Mouse (Mus musculus) cerebellum, adult 2 months (tissue): ENCODE results near the gene Pigv. TPM values are rescaled to one million over a fixed set of nuclear protein-coding genes. Genes with fewer than 3 reads are reported as not detected.
A peak's percentile ranks its signal among the peaks of the same experiment; 100 is the strongest.
"Not testable (repeated sequence)": the region's sequence is repeated elsewhere in the genome, so short reads cannot be mapped to it uniquely, and the experiment has no call there.

Source experiments
- DNase-seq, 2 experiments: peaks; one replicate each; pipeline ENCODE4 v3.0.0; 2021
- H3K27ac ChIP-seq: fragments of 200-500 bp; 2 replicates; pipeline ENCODE4 v1.5.1; 2012; ENCODE audit warnings: low read length, control low read depth, inconsistent platforms; ENCODE audit not compliant: insufficient read depth
- H3K27me3 ChIP-seq: fragments of 200-500 bp; 2 replicates; pipeline ENCODE4 v1.6.1; 2012; ENCODE audit warnings: inconsistent platforms, mild to moderate bottlenecking, low read length, moderate library complexity; ENCODE audit not compliant: control insufficient read depth, insufficient read depth
- H3K4me1 ChIP-seq: fragments of 200-500 bp; 2 replicates; pipeline ENCODE4 v1.6.1; 2011; ENCODE audit warnings: low read length; ENCODE audit not compliant: control insufficient read depth, insufficient read depth
- H3K4me3 ChIP-seq: fragments of 200-500 bp; replicated peaks from 2 replicates; pipeline ENCODE3; 2011; ENCODE audit warnings: mild to moderate bottlenecking, low read depth, low read length, control low read depth; ENCODE audit not compliant: insufficient read depth
- CTCF ChIP-seq: fragments of 200-500 bp; IDR thresholded peaks from 2 replicates; pipeline ENCODE4 v1.5.1; 2011; ENCODE audit warnings: low read depth, mild to moderate bottlenecking, control low read depth, low read length, moderate library complexity, borderline replicate concordance; ENCODE audit not compliant: insufficient read depth
- POLR2A ChIP-seq: fragments of 200-500 bp; IDR thresholded peaks from 2 replicates; pipeline ENCODE4 v1.6.1; 2011; ENCODE audit warnings: low read length, control low read depth, borderline replicate concordance; ENCODE audit not compliant: insufficient read depth
- WGBS: fragments of 180-500 bp; shearing (Covaris S2); methylation state at CpG from one replicate; pipeline ENCODE4 v1.1.7; 2018; 5-methylcytosine and 5-hydroxymethylcytosine counted together
- polyA plus RNA-seq: library from polyadenylated mRNA; depleted of rRNA; stranded (reverse); fragments of >200 nt; gene quantifications from 2 replicates; pipeline ENCODE4 v1.2.3, GENCODE M21; 2012

The Pigv gene
- polyA plus RNA-seq, 1 experiment = 11.1 TPM

- 82% methylated on average over 10 of the region's 10 CpGs for WGBS
- no peak overlapping the region for H3K4me3 ChIP-seq
- TF ChIP-seq CTCF (no peak), POLR2A (no peak)
- H3K27me3 ChIP-seq = no peaks in the 10 kb centered on the region
- peaks cover 4% of the 10 kb centered on the region for H3K4me1 ChIP-seq
- H3K27ac ChIP-seq = no peak overlapping the region
- DNase-seq = no peak
Observed at GRCm38 (mm10) chr4:133652746-133653145, 19.7 kb downstream of the Pigv start.

GRCm38 (mm10) chr4:133651986-133652385 lies 20.5 kb downstream of the Pigv start:
- Histone ChIP-seq H3K27me3 (no peaks in the 10 kb centered on the region), H3K4me3 (no peak overlapping the region), H3K4me1 (no peaks in the 10 kb centered on the region), H3K27ac (no peak overlapping the region)
- no peak for DNase-seq
- WGBS = 67% methylated on average over 4 of the region's 4 CpGs
- TF ChIP-seq POLR2A (no peak), CTCF (no peak)

GRCm38 (mm10) chr4:133651445-133651844 lies 21.0 kb downstream of the Pigv start:
- no peak for DNase-seq
- 51% methylated on average over 10 of the region's 10 CpGs for WGBS

DNA sequence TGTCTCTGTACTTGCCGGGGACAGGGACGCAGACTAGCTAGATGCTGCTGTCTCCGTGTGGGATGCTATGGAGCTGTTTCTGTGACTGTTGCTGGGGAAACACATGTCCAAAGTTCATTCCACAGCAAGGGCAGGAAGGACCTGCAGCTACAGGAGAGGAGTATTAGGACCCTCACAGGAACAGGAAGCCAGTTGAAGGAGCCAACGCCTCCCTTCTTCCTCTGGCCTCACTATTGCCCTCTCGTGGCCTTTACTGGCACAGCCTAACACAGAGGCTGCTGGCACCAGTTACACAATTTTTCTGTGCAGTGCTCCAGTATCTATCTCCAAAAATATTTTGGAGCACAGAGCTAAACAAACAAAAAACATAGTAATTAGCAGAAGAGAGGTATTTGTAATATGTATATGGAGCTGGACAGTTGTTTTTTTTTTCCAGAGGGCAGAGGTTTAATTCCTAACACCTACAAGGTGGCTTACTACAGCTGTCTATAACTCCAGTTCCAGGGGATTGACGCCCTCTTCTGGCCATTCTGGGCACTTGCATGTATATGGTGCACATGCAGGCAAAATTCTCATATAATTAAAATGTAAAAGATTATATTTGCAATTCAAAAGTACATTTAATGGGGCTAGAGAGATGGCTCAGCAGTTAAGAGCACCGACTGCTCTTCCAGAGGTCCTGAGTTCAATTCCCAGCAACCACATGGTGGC lies 22.3 kb downstream of the Pigv start, which contains the start of gene Zdhhc18:
Gene Zdhhc18 (minus strand): TSS at position 166 of the 711 bp plus-strand sequence.
- peak; percentile 69 to 81 for DNase-seq
- Histone ChIP-seq H3K4me3 (peak within 1 kb of the TSS; percentile 42), H3K27me3 (no peaks in the 10 kb centered on the region), H3K27ac (no peak within 1 kb of the TSS), H3K4me1 (no peaks in the 10 kb centered on the region)
- 37% methylated on average over 7 of the region's 7 CpGs for WGBS
- no peak for TF ChIP-seq POLR2A
- TF ChIP-seq CTCF = peak; percentile 80

More at GRCm38 (mm10) chr4:133651445-133651844, 21.0 kb downstream of the Pigv start:
- TF ChIP-seq POLR2A (no peak), CTCF (no peak)
- Histone ChIP-seq H3K4me1 (no peaks in the 10 kb centered on the region), H3K27ac (no peak overlapping the region), H3K4me3 (no peak overlapping the region), H3K27me3 (no peaks in the 10 kb centered on the region)

- not testable (repeated sequence) for H3K27me3 ChIP-seq, H3K4me3 ChIP-seq, H3K27ac ChIP-seq, H3K4me1 ChIP-seq, DNase-seq
- 88% methylated on average over 5 of the region's 5 CpGs for WGBS
Observed at GRCm38 (mm10) chr4:133649464-133649863, 23.0 kb downstream of the Pigv start.

GRCm38 (mm10) chr4:133645680-133646079 lies 26.8 kb downstream of the Pigv start:
- no peaks in the 10 kb centered on the region for H3K4me1 ChIP-seq
- no peak overlapping the region for H3K4me3 ChIP-seq
- no peak for DNase-seq
- no peak overlapping the region for H3K27ac ChIP-seq
- no peaks in the 10 kb centered on the region for H3K27me3 ChIP-seq
- WGBS = 48% methylated on average over 21 of the region's 21 CpGs
- TF ChIP-seq POLR2A (no peak), CTCF (no peak)

GRCm38 (mm10) chr4:133645195-133645594 lies 27.3 kb downstream of the Pigv start:
- no peak overlapping the region for H3K27ac ChIP-seq
- no peaks in the 10 kb centered on the region for H3K27me3 ChIP-seq
- DNase-seq = no peak
- WGBS = 88% methylated on average over 3 of the region's 3 CpGs
- no peak for TF ChIP-seq CTCF
- TF ChIP-seq POLR2A = no peak
- no peaks in the 10 kb centered on the region for H3K4me1 ChIP-seq
- no peak overlapping the region for H3K4me3 ChIP-seq

GRCm38 (mm10) chr4:133634043-133634410 lies 38.4 kb downstream of the Pigv start:
- Histone ChIP-seq H3K27me3 (no peaks in the 10 kb centered on the region), H3K27ac (no peak overlapping the region), H3K4me1 (peaks cover 16% of the 10 kb centered on the region), H3K4me3 (no peak overlapping the region)
- DNase-seq = no peak
- 84% methylated on average over 5 of the region's 5 CpGs for WGBS
- TF ChIP-seq POLR2A (no peak), CTCF (no peak)
